Mouse (Mus musculus) kidney, postnatal 4 days (tissue): ENCODE data around the gene Mrgprx1.

ENCODE experiments used
- DNase-seq, 2 experiments: peaks; one replicate each; pipeline ENCODE4 v3.0.0; 2021; ENCODE audit warnings: mixed read lengths in 2 of 2

The Mrgprx1 gene

GRCm38 (mm10) chr7:48027497-48027896 is at the start of gene Mrgprx1:
Mrgprx1 (minus strand) TSS chr7:48027597.
- no peak for DNase-seq

- no peak for DNase-seq
Observed at GRCm38 (mm10) chr7:48075521-48075920, 48.1 kb upstream of the Mrgprx1 start.

- DNase-seq, result no peak
Observed at GRCm38 (mm10) chr7:48046475-48047185, 19.2 kb upstream of the Mrgprx1 start.

GRCm38 (mm10) chr7:48044046-48044445 is 16.6 kb upstream of the Mrgprx1 start:
- DNase-seq, result no peak

- DNase-seq, result no peak
Observed at GRCm38 (mm10) chr7:48017874-48018273, 9.5 kb downstream of the Mrgprx1 start.

- no peak for DNase-seq
Observed at GRCm38 (mm10) chr7:47995689-47996088, 31.7 kb downstream of the Mrgprx1 start.

GRCm38 (mm10) chr7:47986752-47987151 is 40.6 kb downstream of the Mrgprx1 start:
- no peak for DNase-seq

- DNase-seq, result no peak
Observed at GRCm38 (mm10) chr7:47981995-47982394, 45.4 kb downstream of the Mrgprx1 start, which contains the start of gene Mrgpra4. Mrgpra4 (minus strand) TSS chr7:47982095.
